Mouse (Mus musculus): Measurements from ENCODE around the gene Brap.

The Brap gene

GRCm38 (mm10) chr5:121720888-121721585 lies 60.7 kb downstream of the Brap start:
- peak; percentile 33 for DNase-seq

- DNase-seq: no peak
These were observed 61.5 kb downstream of the Brap start for GRCm38 (mm10) chr5:121721841-121722240.

GRCm38 (mm10) chr5:121724678-121725077 lies 64.3 kb downstream of the Brap start:
- no peak for DNase-seq

GRCm38 (mm10) chr5:121730057-121730456 lies 69.7 kb downstream of the Brap start:
- DNase-seq: no peak

- DNase-seq: no peak
These were observed 76.3 kb downstream of the Brap start for GRCm38 (mm10) chr5:121736641-121737040.
